Mouse (Mus musculus) hindbrain, embryonic 10.5 days (tissue): Measurements from ENCODE around the gene Atrn. TPM values are rescaled to one million over a fixed set of nuclear protein-coding genes. Genes with fewer than 3 reads are reported as not detected.

Source experiments
- DNase-seq: peaks from one replicate; pipeline ENCODE4 v3.0.0-alpha.2; 2017; ENCODE audit warnings: low spot score
- H3K27ac ChIP-seq: fragments of 300-500 bp; sonication (generic); 2 replicates; pipeline ENCODE4 v1.5.1; 2016; ENCODE audit warnings: mild to moderate bottlenecking, moderate library complexity
- H3K27me3 ChIP-seq: fragments of 300-500 bp; sonication (generic); 2 replicates; pipeline ENCODE4 v1.6.1; 2016; ENCODE audit warnings: mild to moderate bottlenecking; ENCODE audit not compliant: poor library complexity, insufficient read depth, severe bottlenecking
- H3K36me3 ChIP-seq: fragments of 300-500 bp; sonication (generic); 2 replicates; pipeline ENCODE4 v1.6.1; 2016; ENCODE audit warnings: mild to moderate bottlenecking, moderate library complexity
- H3K4me1 ChIP-seq: fragments of 300-500 bp; sonication (generic); replicated peaks from 2 replicates; pipeline ENCODE4 v1.6.1; 2016; ENCODE audit warnings: mild to moderate bottlenecking
- H3K4me3 ChIP-seq: fragments of 300-500 bp; sonication (generic); 2 replicates; pipeline ENCODE4 v1.5.1; 2016; ENCODE audit warnings: mild to moderate bottlenecking, moderate library complexity
- H3K9me3 ChIP-seq: fragments of 300-500 bp; sonication (generic); 2 replicates; pipeline ENCODE4 v1.6.1; 2016; ENCODE audit warnings: mild to moderate bottlenecking, moderate library complexity
- WGBS: fragments of 180-500 bp; shearing (Covaris S2); methylation state at CpG from one replicate; pipeline ENCODE4 v1.1.7; 2016; 5-methylcytosine and 5-hydroxymethylcytosine counted together
- polyA plus RNA-seq: library from polyadenylated mRNA; unstranded; fragments of >200 nt; fragmentation: Nextera tagmentation; extraction: Ambion mirVana; gene quantifications from 2 replicates; pipeline ENCODE4 v1.2.1, GENCODE M21; 2016

Atrn gene
- polyA plus RNA-seq, 1 experiment from 2014 or later = 7.6 TPM

DNA sequence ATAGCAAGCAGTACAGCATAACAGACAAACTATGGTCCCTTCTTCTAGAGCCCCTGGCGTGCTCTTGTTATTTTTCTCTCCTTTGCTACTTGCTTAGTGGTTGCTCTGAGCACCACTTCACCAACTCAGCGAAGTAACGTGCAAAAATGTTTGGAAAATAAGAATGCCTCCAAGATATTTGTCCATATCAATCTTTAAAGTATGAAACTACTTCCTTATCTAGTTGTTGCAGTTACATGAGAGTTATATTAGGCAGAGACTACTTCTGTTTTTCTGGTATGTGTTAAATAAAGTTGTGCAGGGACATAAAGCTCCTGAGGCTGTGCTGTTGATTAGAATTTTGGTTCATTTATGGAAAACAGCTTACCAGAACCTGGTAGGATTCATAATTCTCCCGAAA lies 64.7 kb downstream of the Atrn start:
- H3K27ac ChIP-seq = no peak overlapping the region
- H3K36me3 ChIP-seq = peaks cover 27% of the 10 kb centered on the region
- WGBS = 92% methylated on average over 4 of the region's 4 CpGs
- no peak overlapping the region for H3K4me3 ChIP-seq
- H3K9me3 ChIP-seq = no peaks in the 10 kb centered on the region
- DNase-seq = no peak
- H3K4me1 ChIP-seq = no peaks in the 10 kb centered on the region
- H3K27me3 ChIP-seq = no peaks in the 10 kb centered on the region

GRCm38 (mm10) chr2:130972386-130972785 lies 66.1 kb downstream of the Atrn start:
- H3K4me3 ChIP-seq = no peak overlapping the region
- H3K27ac ChIP-seq = no peak overlapping the region
- 91% methylated on average over 4 of the region's 4 CpGs for WGBS
- no peaks in the 10 kb centered on the region for H3K4me1 ChIP-seq
- H3K36me3 ChIP-seq = peaks cover 29% of the 10 kb centered on the region
- H3K9me3 ChIP-seq = no peaks in the 10 kb centered on the region
- H3K27me3 ChIP-seq = no peaks in the 10 kb centered on the region
- no peak for DNase-seq

- 81% methylated on average over 1 of the region's 1 CpGs for WGBS
- H3K27me3 ChIP-seq = no peaks in the 10 kb centered on the region
Measured at GRCm38 (mm10) chr2:130974928-130975327, 68.6 kb downstream of the Atrn start.

GRCm38 (mm10) chr2:130977589-130977988 lies 71.3 kb downstream of the Atrn start:
- peaks cover 46% of the 10 kb centered on the region for H3K36me3 ChIP-seq
- H3K4me1 ChIP-seq = no peaks in the 10 kb centered on the region
- no peaks in the 10 kb centered on the region for H3K27me3 ChIP-seq
- H3K9me3 ChIP-seq = no peaks in the 10 kb centered on the region
- H3K4me3 ChIP-seq = no peak overlapping the region
- DNase-seq = no peak
- no peak overlapping the region for H3K27ac ChIP-seq

More at GRCm38 (mm10) chr2:130974928-130975327, 68.6 kb downstream of the Atrn start:
- Histone ChIP-seq H3K9me3 (no peaks in the 10 kb centered on the region), H3K36me3 (peaks cover 38% of the 10 kb centered on the region), H3K27ac (no peak overlapping the region), H3K4me3 (no peak overlapping the region), H3K4me1 (no peaks in the 10 kb centered on the region)
- DNase-seq = no peak

DNA sequence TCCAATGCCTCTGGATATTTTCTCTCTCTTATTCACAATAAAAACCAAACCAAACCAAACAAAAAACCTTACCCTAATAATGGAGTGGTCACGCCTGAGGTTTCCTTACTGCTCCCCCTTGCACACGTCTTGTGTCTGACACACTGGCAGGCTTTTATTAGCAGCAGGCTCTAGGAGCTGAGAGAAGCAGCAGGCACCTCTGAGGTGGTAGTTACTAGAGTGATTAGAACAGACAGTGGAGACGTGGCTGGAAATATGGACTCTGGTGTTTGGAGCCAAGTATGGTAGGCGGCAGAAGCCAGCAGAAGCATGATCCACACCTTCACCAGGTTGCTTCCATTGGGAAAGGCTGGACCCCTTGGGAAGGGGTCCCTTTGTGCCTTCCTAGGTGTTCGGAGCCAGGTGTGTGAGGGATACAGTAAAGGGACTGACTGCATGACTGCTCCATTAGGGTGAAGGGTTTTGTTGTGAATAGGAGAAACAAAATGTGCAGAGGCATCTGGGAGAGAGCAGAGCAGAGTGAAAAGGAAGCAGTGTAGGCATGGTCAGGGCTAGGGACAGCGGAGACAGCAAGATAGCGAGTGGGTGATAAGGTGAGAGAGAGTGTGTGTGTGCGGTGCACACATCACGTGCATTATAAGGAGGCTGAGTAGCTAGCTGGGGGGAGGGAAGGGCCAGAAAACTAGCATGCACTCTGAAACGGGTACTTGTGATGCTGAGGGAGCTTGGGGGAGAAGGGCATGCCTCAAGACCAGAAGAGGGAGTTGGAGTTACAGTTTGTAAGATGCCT lies 72.0 kb downstream of the Atrn start:
- peaks cover 51% of the 10 kb centered on the region for H3K36me3 ChIP-seq
- no peak overlapping the region for H3K27ac ChIP-seq
- no peak for DNase-seq
- no peaks in the 10 kb centered on the region for H3K27me3 ChIP-seq
- no peaks in the 10 kb centered on the region for H3K4me1 ChIP-seq
- no peaks in the 10 kb centered on the region for H3K9me3 ChIP-seq
- 81% methylated on average over 10 of the region's 10 CpGs for WGBS
- no peak overlapping the region for H3K4me3 ChIP-seq

DNA sequence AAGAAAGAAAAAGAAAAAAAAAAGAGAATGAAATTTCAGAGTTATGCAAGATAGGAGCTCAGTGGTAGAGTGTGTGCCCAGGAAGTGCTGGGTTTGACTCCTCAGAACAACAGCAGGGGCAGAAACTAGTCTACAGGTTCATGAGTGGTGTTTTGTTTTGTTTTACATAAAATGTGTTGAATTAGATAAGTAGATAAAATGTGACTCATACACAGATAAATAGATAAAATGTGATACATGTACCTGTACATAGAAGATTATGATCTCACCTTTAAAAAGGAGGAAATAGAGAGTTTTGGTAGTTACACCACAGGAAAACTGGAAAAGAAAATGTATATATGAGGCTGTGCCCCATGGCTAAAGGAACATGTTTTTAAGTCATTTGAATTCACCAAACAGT lies 72.8 kb downstream of the Atrn start:
- H3K27ac ChIP-seq = no peak overlapping the region
- H3K4me1 ChIP-seq = no peaks in the 10 kb centered on the region
- H3K4me3 ChIP-seq = no peak overlapping the region
- no peaks in the 10 kb centered on the region for H3K9me3 ChIP-seq
- no peaks in the 10 kb centered on the region for H3K27me3 ChIP-seq
- H3K36me3 ChIP-seq = peaks cover 45% of the 10 kb centered on the region
- DNase-seq = no peak

DNA sequence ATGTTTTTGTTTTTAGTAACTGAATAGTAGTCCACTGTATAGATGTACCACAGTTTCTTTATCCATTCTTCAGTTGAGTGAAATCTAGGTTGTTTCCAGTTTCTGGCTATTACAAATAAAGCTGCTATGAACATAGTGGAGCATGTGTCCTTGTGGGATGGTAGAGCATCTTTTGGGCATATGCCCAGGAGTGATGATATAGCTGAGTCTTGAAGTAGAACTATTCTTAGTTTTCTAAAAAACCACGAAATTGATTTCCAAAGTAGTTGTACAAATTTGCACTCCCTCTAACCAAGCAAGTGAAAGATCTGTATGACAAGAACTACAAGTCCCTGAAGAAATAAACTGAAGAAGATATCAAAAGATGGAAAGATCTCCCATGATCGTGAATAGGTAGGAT lies 86.5 kb downstream of the Atrn start:
- H3K4me1 ChIP-seq = no peaks in the 10 kb centered on the region
- DNase-seq = no peak
- no peak overlapping the region for H3K4me3 ChIP-seq
- peaks cover 25% of the 10 kb centered on the region for H3K36me3 ChIP-seq
- H3K27me3 ChIP-seq = no peaks in the 10 kb centered on the region
- no peaks in the 10 kb centered on the region for H3K9me3 ChIP-seq
- no peak overlapping the region for H3K27ac ChIP-seq
- WGBS = 95% methylated on average over 2 of the region's 2 CpGs

GRCm38 (mm10) chr2:131009123-131009522 lies 102.8 kb downstream of the Atrn start:
- peaks cover 58% of the 10 kb centered on the region for H3K36me3 ChIP-seq
- 87% methylated on average over 2 of the region's 2 CpGs for WGBS
- no peak overlapping the region for H3K4me3 ChIP-seq
- H3K9me3 ChIP-seq = no peaks in the 10 kb centered on the region
- DNase-seq = no peak
- H3K27ac ChIP-seq = no peak overlapping the region
- H3K27me3 ChIP-seq = no peaks in the 10 kb centered on the region
- no peaks in the 10 kb centered on the region for H3K4me1 ChIP-seq

DNA sequence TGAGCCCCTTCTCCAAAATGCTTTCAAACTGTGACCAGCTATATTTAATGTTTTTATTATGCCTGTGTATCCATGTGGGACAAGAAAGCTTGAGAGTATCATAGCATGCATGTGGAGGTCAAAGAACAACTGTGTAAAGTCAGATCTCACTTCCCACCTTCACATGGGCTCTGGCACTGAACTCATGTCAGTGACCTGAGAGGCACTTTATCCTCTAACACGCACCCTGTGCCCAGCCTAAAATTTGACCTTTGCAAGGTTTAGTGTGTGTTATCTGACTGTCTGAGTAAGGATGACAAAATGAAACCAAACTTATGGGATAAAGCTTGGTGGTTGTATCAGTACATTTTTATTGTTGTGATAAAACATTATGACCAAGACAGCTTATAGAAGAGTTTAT lies 104.3 kb downstream of the Atrn start:
- no peak overlapping the region for H3K27ac ChIP-seq
- no peaks in the 10 kb centered on the region for H3K9me3 ChIP-seq
- no peaks in the 10 kb centered on the region for H3K27me3 ChIP-seq
- peaks cover 53% of the 10 kb centered on the region for H3K36me3 ChIP-seq
- no peak for DNase-seq
- H3K4me3 ChIP-seq = no peak overlapping the region
- no peaks in the 10 kb centered on the region for H3K4me1 ChIP-seq
- WGBS = 91% methylated on average over 1 of the region's 1 CpGs

DNA sequence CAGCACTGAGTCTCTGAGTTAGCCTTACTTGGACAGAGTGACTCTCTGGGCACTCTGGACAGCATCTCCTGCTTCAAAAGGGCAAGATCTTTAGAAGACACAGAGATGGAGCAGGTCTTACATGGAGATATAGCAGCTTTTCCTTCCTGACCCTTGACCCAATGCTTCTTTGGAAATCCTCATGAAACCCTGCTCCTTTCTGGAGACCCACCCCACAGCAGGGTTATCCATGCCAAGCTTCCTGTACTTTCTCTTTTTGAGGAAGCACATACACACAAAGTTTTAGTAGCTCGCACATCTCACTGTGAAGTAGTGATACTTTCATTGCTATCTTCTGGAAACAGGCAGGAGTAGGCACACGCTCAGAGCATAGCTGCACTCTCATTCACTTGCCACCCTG lies 118.9 kb downstream of the Atrn start:
- DNase-seq = no peak
- Histone ChIP-seq H3K27me3 (no peaks in the 10 kb centered on the region), H3K36me3 (peaks cover 53% of the 10 kb centered on the region), H3K27ac (no peak overlapping the region), H3K4me3 (no peak overlapping the region), H3K4me1 (peaks cover 4% of the 10 kb centered on the region; the same call in 1 of the 2 replicates), H3K9me3 (no peaks in the 10 kb centered on the region)
- 93% methylated on average over 2 of the region's 2 CpGs for WGBS

DNA sequence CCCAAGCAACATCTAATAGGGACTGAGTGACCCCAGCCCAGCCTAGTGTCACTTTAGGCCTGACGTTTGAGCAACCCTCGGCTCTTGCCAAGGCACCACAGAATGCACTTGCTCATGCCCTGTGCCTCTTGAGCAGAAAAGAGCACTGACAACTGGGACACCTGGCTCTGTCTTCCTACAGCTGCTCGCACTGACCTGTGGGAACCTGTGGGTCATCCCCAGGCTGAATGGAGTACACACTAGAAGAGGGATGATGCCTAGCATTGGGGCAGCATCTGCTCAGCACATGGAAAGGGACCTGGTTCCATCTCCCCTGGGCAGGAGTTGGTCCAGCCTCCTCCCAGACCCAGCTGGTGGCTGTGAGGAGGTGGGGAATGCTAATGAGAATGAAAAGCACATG lies 120.6 kb downstream of the Atrn start:
- Histone ChIP-seq H3K4me3 (no peak overlapping the region), H3K36me3 (peaks cover 43% of the 10 kb centered on the region), H3K4me1 (peaks cover 4% of the 10 kb centered on the region; the same call in 1 of the 2 replicates), H3K9me3 (no peaks in the 10 kb centered on the region), H3K27ac (no peak overlapping the region), H3K27me3 (no peaks in the 10 kb centered on the region)
- WGBS = 88% methylated on average over 3 of the region's 3 CpGs
- no peak for DNase-seq

GRCm38 (mm10) chr2:131029065-131029935 lies 123.0 kb downstream of the Atrn start:
- H3K27me3 ChIP-seq = no peaks in the 10 kb centered on the region
- no peak for DNase-seq
- H3K4me1 ChIP-seq = peaks cover 4% of the 10 kb centered on the region; the same call in 1 of the 2 replicates
- H3K4me3 ChIP-seq = no peak overlapping the region
- H3K27ac ChIP-seq = no peak overlapping the region
- 77% methylated on average over 9 of the region's 9 CpGs for WGBS
- H3K9me3 ChIP-seq = 0 out of 2 replicates have a peak, but pooled peaks cover 6% of the 10 kb centered on the region
- peaks cover 23% of the 10 kb centered on the region for H3K36me3 ChIP-seq

DNA sequence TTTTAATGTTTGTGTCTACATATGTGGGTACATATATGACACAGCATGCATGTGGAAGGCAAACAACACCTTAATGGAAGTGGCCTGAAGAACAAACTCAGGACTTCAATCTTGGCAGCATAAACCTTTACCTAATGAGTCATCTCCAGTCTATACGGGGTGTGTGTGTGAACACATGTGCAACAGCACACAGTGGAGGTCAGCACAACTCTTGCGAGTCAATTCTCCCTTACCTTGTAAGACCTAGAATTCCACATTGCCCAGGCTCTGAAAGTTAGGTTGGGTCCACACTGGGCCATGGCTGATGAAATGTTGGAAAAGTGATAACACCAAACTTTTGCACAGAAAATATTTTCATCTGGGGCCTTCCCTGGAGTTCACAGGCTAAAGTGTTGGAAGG lies 124.3 kb downstream of the Atrn start:
- Histone ChIP-seq H3K36me3 (peaks cover 18% of the 10 kb centered on the region), H3K4me3 (no peak overlapping the region)
- WGBS = 95% methylated on average over 2 of the region's 2 CpGs

More for the DNA sequence above, 124.3 kb downstream of the Atrn start:
- DNase-seq = no peak
- peaks cover 4% of the 10 kb centered on the region; the same call in 1 of the 2 replicates for H3K4me1 ChIP-seq
- 0 out of 2 replicates have a peak, but pooled peaks cover 6% of the 10 kb centered on the region for H3K9me3 ChIP-seq
- H3K27ac ChIP-seq = no peak overlapping the region
- no peaks in the 10 kb centered on the region for H3K27me3 ChIP-seq
